Mouse (Mus musculus) liver, embryonic 11.5 days (tissue): Measurements from ENCODE around the gene Kalrn. TPM values are rescaled to one million over a fixed set of nuclear protein-coding genes. Genes with fewer than 3 reads are reported as not detected.

Experiments
- ATAC-seq: fragments of 200-750 bp; cut with Nextera tagmentation; replicated peaks from 2 replicates; pipeline ENCODE4 v1.8.0; 2017; ENCODE audit warnings: moderate number of reproducible peaks, mild to moderate bottlenecking, moderate TSS enrichment, moderate library complexity; ENCODE audit not compliant: low FRiP score
- DNase-seq: peaks from one replicate; pipeline ENCODE4 v3.0.0-alpha.2; 2017; ENCODE audit warnings: low spot score
- H3K27ac ChIP-seq: fragments of 300-500 bp; sonication (generic); 2 replicates; pipeline ENCODE4 v1.5.1; 2014; ENCODE audit warnings: mild to moderate bottlenecking, low read depth, low read length, control low read depth
- H3K27me3 ChIP-seq: fragments of 300-500 bp; sonication (generic); replicated peaks from 2 replicates; pipeline ENCODE4 v1.6.1; 2014; ENCODE audit warnings: low read length, mixed read lengths; ENCODE audit not compliant: control insufficient read depth, insufficient read depth
- H3K36me3 ChIP-seq: fragments of 300-500 bp; sonication (generic); 2 replicates; pipeline ENCODE4 v1.6.1; 2014; ENCODE audit warnings: mild to moderate bottlenecking, low read length, moderate library complexity, mixed read lengths; ENCODE audit not compliant: control insufficient read depth, insufficient read depth
- H3K4me1 ChIP-seq: fragments of 300-500 bp; sonication (generic); replicated peaks from 2 replicates; pipeline ENCODE4 v1.6.1; 2014; ENCODE audit warnings: low read length, mixed read lengths; ENCODE audit not compliant: control insufficient read depth, insufficient read depth
- H3K4me2 ChIP-seq: fragments of 300-500 bp; sonication (generic); 2 replicates; pipeline ENCODE4 v1.6.1; 2014; ENCODE audit warnings: mild to moderate bottlenecking, control low read depth, moderate library complexity
- H3K4me3 ChIP-seq: fragments of 300-500 bp; sonication (generic); 2 replicates; pipeline ENCODE4 v1.5.1; 2014; ENCODE audit warnings: low read depth, low read length, control low read depth
- H3K9ac ChIP-seq: fragments of 300-500 bp; sonication (generic); 2 replicates; pipeline ENCODE4 v1.6.1; 2014; ENCODE audit warnings: low read depth, low read length, control low read depth
- H3K9me3 ChIP-seq: fragments of 300-500 bp; sonication (generic); 2 replicates; pipeline ENCODE4 v1.6.1; 2016; ENCODE audit warnings: low read length, inconsistent platforms, mixed read lengths; ENCODE audit not compliant: control insufficient read depth
- WGBS: fragments of 180-500 bp; shearing (Covaris S2); extraction: QIAGEN DNeasy Blood & Tissue Kit; methylation state at CpG from one replicate; pipeline ENCODE4 v1.1.7; 2014; 5-methylcytosine and 5-hydroxymethylcytosine counted together
- polyA plus RNA-seq: library from polyadenylated mRNA; unstranded; fragments of >200 nt; fragmentation: Nextera tagmentation; extraction: Ambion mirVana; gene quantifications from 2 replicates; pipeline ENCODE4 v1.2.1, GENCODE M21; 2014

Gene Kalrn
- polyA plus RNA-seq, 1 experiment from 2014 or later, result 25.1 TPM

- H3K9me3 ChIP-seq, result no peaks in the 10 kb centered on the region
- peak overlapping the region; percentile 0; the same call in 1 of the 2 replicates for H3K27ac ChIP-seq
- H3K9ac ChIP-seq, result peak overlapping the region; percentile 22; the same call in 1 of the 2 replicates
- DNase-seq (no peak), ATAC-seq (peak; percentile 79)
- H3K4me3 ChIP-seq, result peak overlapping the region; percentile 14; the same call in 1 of the 2 replicates
- peaks cover 6% of the 10 kb centered on the region; the same call in 1 of the 2 replicates for H3K36me3 ChIP-seq
- WGBS, result 23% methylated on average over 10 of the region's 10 CpGs
- peaks cover 34% of the 10 kb centered on the region for H3K4me1 ChIP-seq
- H3K27me3 ChIP-seq, result no peaks in the 10 kb centered on the region
- H3K4me2 ChIP-seq, result peak overlapping the region; percentile 50
Observed at GRCm38 (mm10) chr16:34056418-34057111, 516.8 kb downstream of the Kalrn start.

DNA sequence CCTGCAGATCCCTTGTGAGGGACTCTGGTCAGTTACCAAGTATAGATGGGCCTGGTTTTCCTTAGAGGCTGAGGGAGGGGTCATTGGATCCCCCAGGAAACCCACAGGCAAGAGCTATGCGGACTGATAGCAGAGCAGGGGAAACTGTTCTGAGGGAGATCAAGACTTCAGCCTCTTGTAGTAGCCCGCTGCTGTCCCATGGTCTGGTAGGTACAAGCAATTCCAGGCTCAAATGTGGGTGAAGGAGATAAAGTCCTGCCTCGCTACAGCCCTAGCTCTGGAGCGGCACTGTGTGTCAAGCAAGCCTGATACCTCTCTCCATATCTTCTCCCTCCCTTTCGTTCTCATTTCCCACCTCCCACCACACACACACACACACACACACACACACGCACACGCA lies 523.2 kb downstream of the Kalrn start:
- peak; percentile 99 for ATAC-seq
- no peak overlapping the region for H3K4me3 ChIP-seq

DNA sequence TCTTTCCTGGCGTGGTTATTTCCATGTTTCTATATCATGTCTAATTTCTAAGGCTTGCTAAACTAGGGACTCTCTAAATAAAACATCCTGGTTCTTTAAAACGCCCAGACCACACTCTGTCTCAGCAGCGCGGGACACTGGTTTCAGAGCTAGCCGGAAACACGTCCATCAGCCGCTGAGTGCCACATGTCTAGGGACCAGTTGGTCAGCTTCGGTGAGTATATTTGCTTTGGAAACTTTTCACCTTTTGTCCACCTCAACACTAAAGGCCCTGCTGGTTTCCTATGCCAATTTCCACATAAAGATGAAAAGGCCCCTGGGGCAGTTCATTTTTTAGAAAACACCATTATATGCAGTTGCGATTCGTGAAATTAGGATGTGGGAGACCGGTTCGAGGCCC lies 524.0 kb downstream of the Kalrn start:
- WGBS, result 90% methylated on average over 12 of the region's 12 CpGs
- peak overlapping the region; percentile 44; the same call in 1 of the 2 replicates for H3K4me2 ChIP-seq

More for the DNA sequence above, 523.2 kb downstream of the Kalrn start:
- WGBS, result 31% methylated on average over 7 of the region's 7 CpGs
- Histone ChIP-seq H3K4me1 (peaks cover 48% of the 10 kb centered on the region), H3K36me3 (peaks cover 6% of the 10 kb centered on the region; the same call in 1 of the 2 replicates), H3K27ac (peak overlapping the region; percentile 68), H3K9me3 (no peaks in the 10 kb centered on the region), H3K27me3 (no peaks in the 10 kb centered on the region), H3K9ac (peak overlapping the region; percentile 13), H3K4me2 (peak overlapping the region; percentile 44)
- DNase-seq, result peak; percentile 64

DNA sequence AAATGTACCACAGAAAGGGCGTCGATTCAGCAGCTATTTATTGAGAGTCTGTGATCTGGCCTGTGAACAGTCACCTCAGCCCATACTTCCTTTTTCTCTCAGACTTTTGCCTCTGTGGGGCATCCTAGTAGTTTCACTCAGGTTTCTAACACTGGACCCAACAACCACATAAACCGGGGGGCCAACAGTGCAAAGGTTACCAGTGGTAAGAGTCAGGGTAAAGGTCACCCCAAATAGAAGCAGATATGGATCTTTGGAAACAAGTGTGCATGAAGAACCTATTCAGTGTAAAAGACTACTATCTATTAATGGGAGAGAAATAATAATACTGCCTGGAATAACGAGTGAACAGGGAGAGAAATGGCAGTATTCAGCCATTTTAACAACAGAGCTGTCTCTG lies 525.1 kb downstream of the Kalrn start:
- Histone ChIP-seq H3K9me3 (no peaks in the 10 kb centered on the region), H3K9ac (no peak overlapping the region), H3K4me2 (no peak overlapping the region), H3K27ac (peak overlapping the region; percentile 7; the same call in 1 of the 2 replicates), H3K36me3 (peaks cover 3% of the 10 kb centered on the region; the same call in 1 of the 2 replicates), H3K4me3 (no peak overlapping the region), H3K27me3 (no peaks in the 10 kb centered on the region), H3K4me1 (peaks cover 52% of the 10 kb centered on the region)
- ATAC-seq, result no peak
- 68% methylated on average over 4 of the region's 4 CpGs for WGBS
- DNase-seq, result no peak

More for the DNA sequence above, 524.0 kb downstream of the Kalrn start:
- Histone ChIP-seq H3K4me1 (peaks cover 52% of the 10 kb centered on the region), H3K27ac (peak overlapping the region; percentile 68), H3K36me3 (peaks cover 5% of the 10 kb centered on the region; the same call in 1 of the 2 replicates), H3K9me3 (no peaks in the 10 kb centered on the region), H3K4me3 (no peak overlapping the region), H3K9ac (no peak overlapping the region; the same call in 1 of the 2 replicates), H3K27me3 (no peaks in the 10 kb centered on the region)
- ATAC-seq, result no peak
- no peak for DNase-seq

- Histone ChIP-seq H3K36me3 (peaks cover 1% of the 10 kb centered on the region; the same call in 1 of the 2 replicates), H3K4me1 (peaks cover 52% of the 10 kb centered on the region), H3K4me2 (no peak overlapping the region), H3K9ac (no peak overlapping the region), H3K4me3 (no peak overlapping the region), H3K27me3 (no peaks in the 10 kb centered on the region), H3K9me3 (no peaks in the 10 kb centered on the region), H3K27ac (peak overlapping the region; percentile 22; the same call in 1 of the 2 replicates)
- WGBS, result 58% methylated on average over 7 of the region's 7 CpGs
- ATAC-seq, result no peak
- no peak for DNase-seq
Observed at GRCm38 (mm10) chr16:34047543-34047942, 525.8 kb downstream of the Kalrn start.

- ATAC-seq, result no peak
- Histone ChIP-seq H3K4me1 (peaks cover 52% of the 10 kb centered on the region), H3K4me2 (no peak overlapping the region), H3K27me3 (no peaks in the 10 kb centered on the region), H3K36me3 (no peaks in the 10 kb centered on the region), H3K27ac (peak overlapping the region; percentile 22; the same call in 1 of the 2 replicates), H3K4me3 (no peak overlapping the region), H3K9me3 (no peaks in the 10 kb centered on the region), H3K9ac (no peak overlapping the region)
- WGBS, result 67% methylated on average over 4 of the region's 4 CpGs
- DNase-seq, result no peak
Observed at GRCm38 (mm10) chr16:34047006-34047360, 526.3 kb downstream of the Kalrn start.

GRCm38 (mm10) chr16:34046268-34047005 lies 526.9 kb downstream of the Kalrn start:
- no peaks in the 10 kb centered on the region for H3K9me3 ChIP-seq
- H3K4me1 ChIP-seq, result peaks cover 52% of the 10 kb centered on the region
- H3K9ac ChIP-seq, result no peak overlapping the region
- DNase-seq (no peak), ATAC-seq (no peak)
- H3K4me3 ChIP-seq, result no peak overlapping the region
- H3K4me2 ChIP-seq, result no peak overlapping the region
- 0 out of 2 replicates have a peak, but pooled peaks cover 3% of the 10 kb centered on the region for H3K36me3 ChIP-seq
- H3K27ac ChIP-seq, result no peak overlapping the region
- WGBS, result 61% methylated on average over 13 of the region's 13 CpGs
- H3K27me3 ChIP-seq, result no peaks in the 10 kb centered on the region

GRCm38 (mm10) chr16:34044539-34044938 lies 528.8 kb downstream of the Kalrn start:
- Histone ChIP-seq H3K9me3 (no peaks in the 10 kb centered on the region), H3K4me2 (no peak overlapping the region), H3K4me1 (peaks cover 42% of the 10 kb centered on the region), H3K27ac (no peak overlapping the region), H3K36me3 (0 out of 2 replicates have a peak, but pooled peaks cover 3% of the 10 kb centered on the region), H3K9ac (no peak overlapping the region), H3K27me3 (no peaks in the 10 kb centered on the region), H3K4me3 (no peak overlapping the region)
- WGBS, result 68% methylated on average over 8 of the region's 8 CpGs
- ATAC-seq (peak; percentile 88), DNase-seq (no peak)
